Mouse (Mus musculus): ENCODE data around the gene Lrrc4.

The Lrrc4 gene

GRCm38 (mm10) chr6:28618751-28619153 lies 212.8 kb downstream of the Lrrc4 start:
- in situ Hi-C loops (cut with MboI, MseI), result loop anchor here in 1 of 2 experiments (5.0 kb wide), 1 partner anchor 36 kb away; no protein-coding TSS in a partner anchor

GRCm38 (mm10) chr6:28618299-28618698 lies 213.2 kb downstream of the Lrrc4 start:
- in situ Hi-C loops (cut with MboI, MseI), result loop anchor here in 1 of 2 experiments (5.0 kb wide), 1 partner anchor 36 kb away; no protein-coding TSS in a partner anchor

GRCm38 (mm10) chr6:28615966-28616365 lies 215.6 kb downstream of the Lrrc4 start:
- in situ Hi-C loops (cut with MboI, MseI), result loop anchor here in 1 of 2 experiments (5.0 kb wide), 1 partner anchor 34 kb away; no protein-coding TSS in a partner anchor

GRCm38 (mm10) chr6:28615408-28615807 lies 216.1 kb downstream of the Lrrc4 start:
- in situ Hi-C loops (cut with MboI, MseI), result loop anchor here in 1 of 2 experiments (5.0 kb wide), 1 partner anchor 33 kb away; no protein-coding TSS in a partner anchor

- in situ Hi-C loops (cut with MboI, MseI), result loop anchor here in 1 of 2 experiments (5.0 kb wide), 1 partner anchor 33 kb away; no protein-coding TSS in a partner anchor
Observed at GRCm38 (mm10) chr6:28614856-28615255, 216.7 kb downstream of the Lrrc4 start.

- in situ Hi-C loops (cut with MboI, MseI), result no loop called here
Observed at GRCm38 (mm10) chr6:28613441-28613840, 218.1 kb downstream of the Lrrc4 start.
